In the genomic region with DNA sequence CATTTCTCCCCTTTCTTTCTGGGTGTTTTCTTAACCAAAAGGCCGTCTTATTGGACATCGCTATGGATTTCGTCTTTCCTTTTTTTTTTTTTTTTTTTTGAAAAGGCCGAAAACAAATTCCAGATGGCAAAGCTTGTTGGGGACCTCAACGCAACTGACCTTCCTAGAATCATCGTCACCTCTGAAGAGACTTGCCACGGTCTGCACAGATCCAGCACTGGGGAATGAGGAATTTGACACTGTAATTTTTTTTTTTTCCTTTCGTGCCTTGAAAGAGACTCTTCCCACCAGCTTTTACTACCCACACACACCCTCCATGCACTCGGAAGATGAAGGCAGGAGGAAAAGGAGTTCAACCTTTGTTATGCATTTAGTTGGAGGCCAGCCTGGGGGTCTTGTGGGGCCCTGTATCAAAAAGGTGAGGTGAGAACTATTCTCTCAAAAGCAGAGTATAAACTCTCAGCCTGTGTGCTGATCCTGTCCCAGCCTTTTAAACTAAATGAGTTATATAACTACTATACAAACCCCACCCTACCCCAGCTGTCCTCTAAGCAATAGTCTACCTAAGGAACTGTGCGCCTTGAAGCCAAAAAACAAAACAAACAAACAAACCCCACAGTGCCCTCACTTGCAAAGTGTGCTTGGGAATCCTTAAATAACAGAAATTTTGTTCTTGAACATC, we compare ENCODE assay signal across 8 mouse cellular contexts. TPM values are rescaled to one million over a fixed set of nuclear protein-coding genes. Genes with fewer than 3 reads are reported as not detected.
DNase-seq lines count a peak whose midpoint lies in the region; ATAC-seq lines count a peak whose summit lies in the region.

No protein-coding gene starts in this region.

- H3K36me3 ChIP-seq in heart, embryonic 13.5 days = no peaks in the 10 kb centered on the region
- no peaks in the 10 kb centered on the region for H3K36me3 ChIP-seq in hindbrain, embryonic 11.5 days (ENCODE audit: control insufficient read depth, insufficient read depth, low read length)
- H3K36me3 ChIP-seq in midbrain, embryonic 12.5 days = no peaks in the 10 kb centered on the region

- peaks cover 61% of the 10 kb centered on the region for H3K4me1 ChIP-seq in heart, embryonic 13.5 days
- peaks cover 9% of the 10 kb centered on the region for H3K4me1 ChIP-seq in hindbrain, embryonic 11.5 days (replicated peaks; ENCODE audit: control insufficient read depth, insufficient read depth, low read length)
- H3K4me1 ChIP-seq in midbrain, embryonic 12.5 days = peaks cover 38% of the 10 kb centered on the region

- H3K4me3 ChIP-seq in heart, embryonic 13.5 days = peak overlapping the region; percentile 72
- peak overlapping the region; percentile 84 for H3K4me3 ChIP-seq in hindbrain, embryonic 11.5 days (ENCODE audit: low read depth, low read length)
- H3K4me3 ChIP-seq in midbrain, embryonic 12.5 days = peak overlapping the region; percentile 89

- H3K27ac ChIP-seq in heart, embryonic 13.5 days (replicated peaks) = peak overlapping the region; percentile 92
- peak overlapping the region; percentile 95; the same call in 1 of the 2 replicates for H3K27ac ChIP-seq in hindbrain, embryonic 11.5 days (ENCODE audit: low read depth, low read length)
- peak overlapping the region; percentile 95; the same call in 1 of the 2 replicates for H3K27ac ChIP-seq in midbrain, embryonic 12.5 days (replicated peaks)

- H3K9me3 ChIP-seq in heart, embryonic 13.5 days = no peaks in the 10 kb centered on the region
- no peaks in the 10 kb centered on the region for H3K9me3 ChIP-seq in hindbrain, embryonic 11.5 days (ENCODE audit: control insufficient read depth, low read length)
- H3K9me3 ChIP-seq in midbrain, embryonic 12.5 days = no peaks in the 10 kb centered on the region

- no peak for DNase-seq in heart, adult 9 months (ENCODE audit: low spot score in 2 of 2)
- peak; percentile 22 for DNase-seq in thymus, postnatal 0 days (ENCODE audit: low spot score)
- no peak for DNase-seq in thymus, adult 18-20 months
- DNase-seq in hindbrain, embryonic 11.5 days (ENCODE audit: low spot score) = no peak
- DNase-seq in spleen, postnatal 4 days (ENCODE audit: low spot score in 2 of 2) = no peak
- no peak for DNase-seq in adrenal gland, postnatal 25 days

- H3K9ac ChIP-seq in heart, embryonic 13.5 days = peak overlapping the region; percentile 95
- H3K9ac ChIP-seq in hindbrain, embryonic 11.5 days (ENCODE audit: low read depth, low read length) = peak overlapping the region; percentile 95
- H3K9ac ChIP-seq in midbrain, embryonic 12.5 days (replicated peaks) = peak overlapping the region; percentile 86

- WGBS in heart, embryonic 13.5 days = 11% methylated on average over 10 of the region's 10 CpGs
- WGBS in hindbrain, embryonic 11.5 days = 8% methylated on average over 10 of the region's 10 CpGs
- 10% methylated on average over 10 of the region's 10 CpGs for WGBS in midbrain, embryonic 12.5 days

- no peak for ATAC-seq in heart, embryonic 13.5 days (ENCODE audit: extremely low read depth, insufficient number of reproducible peaks, low FRiP score, low TSS enrichment)
- no peak for ATAC-seq in hindbrain, embryonic 11.5 days (ENCODE audit: low FRiP score)
- ATAC-seq in midbrain, embryonic 12.5 days (ENCODE audit: low FRiP score, low read depth) = no peak

- peak overlapping the region; percentile 99 for H3K4me2 ChIP-seq in heart, embryonic 13.5 days
- H3K4me2 ChIP-seq in hindbrain, embryonic 11.5 days (replicated peaks; ENCODE audit: low read depth, low read length) = peak overlapping the region; percentile 61
- H3K4me2 ChIP-seq in midbrain, embryonic 12.5 days (replicated peaks) = peak overlapping the region; percentile 58

- no peaks in the 10 kb centered on the region for H3K27me3 ChIP-seq in heart, embryonic 13.5 days (replicated peaks)
- H3K27me3 ChIP-seq in hindbrain, embryonic 11.5 days (ENCODE audit: control insufficient read depth, insufficient read depth, low read length) = no peaks in the 10 kb centered on the region
- H3K27me3 ChIP-seq in midbrain, embryonic 12.5 days = no peaks in the 10 kb centered on the region

RNA-seq across cellular contexts. Expression of a gene that starts 1.0 kb away (rescaled TPM):
- 1.7 and 1.9 TPM in 2 replicates for polyA plus RNA-seq in heart, embryonic 13.5 days (2015; fragmentation: Nextera tagmentation; extraction: Ambion mirVana)
- polyA plus RNA-seq in thymus, postnatal 0 days (2015; fragmentation: Nextera tagmentation; extraction: Ambion mirVana) = 3.9 and 4.6 TPM in 2 replicates
- polyA plus RNA-seq in hindbrain, embryonic 11.5 days (2014; fragmentation: Nextera tagmentation; extraction: Ambion mirVana) = 6.2 and 9.2 TPM in 2 replicates
- polyA plus RNA-seq in midbrain, embryonic 12.5 days (2016; fragmentation: Nextera tagmentation; extraction: Ambion mirVana) = 5.0 and 5.1 TPM in 2 replicates
- 18.8 and 25.3 TPM in 2 replicates for total RNA-seq in adrenal gland, postnatal 25 days (2021)

RNA-seq across cellular contexts. Expression of a gene that starts 47.3 kb away (rescaled TPM):
- 4.8 and 5.3 TPM in 2 replicates for polyA plus RNA-seq in heart, embryonic 13.5 days (2015; fragmentation: Nextera tagmentation; extraction: Ambion mirVana)
- 10.0 and 10.7 TPM in 2 replicates for polyA plus RNA-seq in thymus, postnatal 0 days (2015; fragmentation: Nextera tagmentation; extraction: Ambion mirVana)
- 13.5 and 14.6 TPM in 2 replicates for polyA plus RNA-seq in hindbrain, embryonic 11.5 days (2014; fragmentation: Nextera tagmentation; extraction: Ambion mirVana)
- 16.9 and 19.5 TPM in 2 replicates for polyA plus RNA-seq in midbrain, embryonic 12.5 days (2016; fragmentation: Nextera tagmentation; extraction: Ambion mirVana)
- total RNA-seq in adrenal gland, postnatal 25 days (2021) = 45.1 and 47.4 TPM in 2 replicates
